Mouse (Mus musculus) megakaryocyte, embryonic 14.5 days (primary cell): ENCODE measurements around the gene Ano7.
"Not testable (repeated sequence)": the region's sequence is repeated elsewhere in the genome, so short reads cannot be mapped to it uniquely, and the experiment has no call there.

Source experiments
- FLI1 ChIP-seq: IDR thresholded peaks from 2 replicates; pipeline ENCODE4 v1.6.1; 2012; ENCODE audit warnings: low read length, inconsistent platforms, mixed read lengths
- GATA1 ChIP-seq: IDR thresholded peaks from 3 replicates; pipeline ENCODE4 v1.6.1; 2012; ENCODE audit warnings: mixed read lengths, low read length, inconsistent platforms, borderline replicate concordance

DNA sequence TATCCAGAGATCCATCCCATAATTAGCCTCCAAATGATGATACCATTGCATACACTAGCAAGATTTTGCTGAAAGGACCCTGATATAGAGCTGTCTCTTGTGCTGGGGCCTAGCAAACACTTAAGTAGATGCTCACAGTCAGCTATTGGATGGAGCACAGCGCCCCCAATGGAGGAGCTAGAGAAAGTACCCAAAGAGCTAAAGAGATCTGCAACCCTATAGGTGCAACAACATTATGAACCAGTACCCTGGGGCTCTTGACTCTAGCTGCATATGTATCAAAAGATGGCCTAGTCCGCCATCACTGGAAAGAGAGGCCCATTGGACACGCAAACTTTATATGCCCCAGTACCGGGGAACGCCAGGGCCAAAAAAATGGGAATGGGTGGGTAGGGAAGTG, 76.4 kb downstream of the Ano7 start:
- not testable (repeated sequence) for TF ChIP-seq GATA1, FLI1
